Mouse (Mus musculus): ENCODE data around the gene Dscam. TPM values are rescaled to one million over a fixed set of nuclear protein-coding genes. Genes with fewer than 3 reads are reported as not detected.

Gene Dscam
- total RNA-seq, 2 experiments from 2014 or later: 0.15 TPM; not detected in 1

GRCm38 (mm10) chr16:96677471-96677870, 493.1 kb downstream of the Dscam start:
- no peak for ATAC-seq (replicated peaks; ENCODE audit: poor library complexity)

GRCm38 (mm10) chr16:96676663-96677062, 493.9 kb downstream of the Dscam start:
- peak; percentile 89 for ATAC-seq (replicated peaks; ENCODE audit: poor library complexity)

GRCm38 (mm10) chr16:96673191-96673847, 497.2 kb downstream of the Dscam start:
- no peak for ATAC-seq (replicated peaks; ENCODE audit: poor library complexity)

GRCm38 (mm10) chr16:96671603-96672374, 498.8 kb downstream of the Dscam start:
- peak; percentile 77 for ATAC-seq (replicated peaks; ENCODE audit: poor library complexity)

GRCm38 (mm10) chr16:96669706-96670105, 500.8 kb downstream of the Dscam start:
- ATAC-seq (replicated peaks; ENCODE audit: poor library complexity): no peak

GRCm38 (mm10) chr16:96668478-96668877, 502.1 kb downstream of the Dscam start:
- ATAC-seq (replicated peaks; ENCODE audit: poor library complexity): no peak

GRCm38 (mm10) chr16:96661073-96661472, 509.5 kb downstream of the Dscam start:
- ATAC-seq (replicated peaks; ENCODE audit: poor library complexity): no peak

GRCm38 (mm10) chr16:96659275-96659674, 511.3 kb downstream of the Dscam start:
- no peak for ATAC-seq (replicated peaks; ENCODE audit: poor library complexity)

GRCm38 (mm10) chr16:96655548-96655947, 515.0 kb downstream of the Dscam start:
- ATAC-seq (replicated peaks; ENCODE audit: poor library complexity): no peak

- ATAC-seq (replicated peaks; ENCODE audit: poor library complexity): peak; percentile 90
These were observed 516.5 kb downstream of the Dscam start for GRCm38 (mm10) chr16:96654054-96654453.

- no peak for ATAC-seq (replicated peaks; ENCODE audit: poor library complexity)
These were observed 519.1 kb downstream of the Dscam start for GRCm38 (mm10) chr16:96651444-96651843.

GRCm38 (mm10) chr16:96640101-96640500, 530.5 kb downstream of the Dscam start:
- ATAC-seq (replicated peaks; ENCODE audit: poor library complexity): peak; percentile 26; the same call in 1 of the 2 replicates

GRCm38 (mm10) chr16:96635916-96636315, 534.6 kb downstream of the Dscam start:
- ATAC-seq (replicated peaks; ENCODE audit: poor library complexity): no peak

- no peak for ATAC-seq (replicated peaks; ENCODE audit: poor library complexity)
These were observed 535.8 kb downstream of the Dscam start for GRCm38 (mm10) chr16:96634791-96635143.

GRCm38 (mm10) chr16:96634097-96634790, 536.3 kb downstream of the Dscam start:
- ATAC-seq (replicated peaks; ENCODE audit: poor library complexity): no peak

- no peak for ATAC-seq (replicated peaks; ENCODE audit: poor library complexity)
These were observed 540.3 kb downstream of the Dscam start for GRCm38 (mm10) chr16:96630241-96630640.

- no peak for ATAC-seq (replicated peaks; ENCODE audit: poor library complexity)
These were observed 540.9 kb downstream of the Dscam start for GRCm38 (mm10) chr16:96629623-96630022.

- no peak for ATAC-seq (replicated peaks; ENCODE audit: poor library complexity)
These were observed 545.1 kb downstream of the Dscam start for GRCm38 (mm10) chr16:96625468-96625867.

GRCm38 (mm10) chr16:96624570-96625411, 545.8 kb downstream of the Dscam start:
- peak; percentile 85 for ATAC-seq (replicated peaks; ENCODE audit: poor library complexity)

- ATAC-seq (replicated peaks; ENCODE audit: poor library complexity): no peak
These were observed 549.7 kb downstream of the Dscam start for GRCm38 (mm10) chr16:96620861-96621260.

- no peak for ATAC-seq (replicated peaks; ENCODE audit: poor library complexity)
These were observed 550.1 kb downstream of the Dscam start for GRCm38 (mm10) chr16:96620402-96620801.

Measured in megakaryocyte progenitor cell, adult 5-6 weeks (primary cell).